Mouse (Mus musculus) monocyte, adult 5-6 weeks (primary cell): ENCODE measurements around the gene Nipal3. TPM values are rescaled to one million over a fixed set of nuclear protein-coding genes. Genes with fewer than 3 reads are reported as not detected.

ENCODE experiments used
- ATAC-seq: fragments of 153-309, 156-312 bp; replicated peaks from 2 replicates; pipeline ENCODE4 v1.8.0; 2017; ENCODE audit warnings: mild to moderate bottlenecking; ENCODE audit not compliant: low TSS enrichment, insufficient number of reproducible peaks, severe bottlenecking, poor library complexity, low FRiP score
- total RNA-seq: library from RNA; stranded (forward); fragments of 200-1000, 200-491, 200-594 nt; gene quantifications from 3 replicates; pipeline ENCODE4 v1.2.3, GENCODE M21; 2017

Gene Nipal3
- total RNA-seq, 1 experiment from 2014 or later, result 16.7 TPM

GRCm38 (mm10) chr4:135508419-135509039, 13.7 kb upstream of the Nipal3 start:
- ATAC-seq, result 0 out of 2 replicates have a peak, but pooled peaks have one; percentile 37

- 0 out of 2 replicates have a peak, but pooled peaks have one; percentile 14 for ATAC-seq
Measured at GRCm38 (mm10) chr4:135507547-135508350, 12.9 kb upstream of the Nipal3 start.

- ATAC-seq, result no peak
Measured at GRCm38 (mm10) chr4:135505794-135506193, 11.0 kb upstream of the Nipal3 start.

DNA sequence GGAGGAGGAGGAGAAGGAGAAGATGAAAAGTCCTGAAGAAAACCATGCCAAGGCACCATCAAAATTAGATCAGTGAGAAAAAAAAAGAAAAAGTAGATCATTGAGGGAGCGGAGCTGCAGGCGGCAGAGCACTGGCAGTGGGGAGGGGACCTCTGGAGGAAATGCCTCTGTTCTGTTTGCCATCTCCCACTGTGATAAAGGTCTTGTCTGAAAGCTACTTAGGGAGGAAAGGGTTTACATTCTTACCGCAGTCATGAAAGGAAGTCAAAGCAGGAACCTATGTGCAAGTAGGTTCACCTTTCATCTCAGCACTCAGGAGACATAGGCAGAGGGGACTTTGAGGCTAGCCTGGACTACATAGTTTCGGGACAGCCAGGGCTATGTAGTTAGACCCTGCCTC, 6.7 kb upstream of the Nipal3 start:
- no peak for ATAC-seq

GRCm38 (mm10) chr4:135499831-135500230, 5.0 kb upstream of the Nipal3 start:
- ATAC-seq, result no peak

- no peak for ATAC-seq
Measured at GRCm38 (mm10) chr4:135498136-135498535, 3.3 kb upstream of the Nipal3 start.

- ATAC-seq, result no peak
Measured at GRCm38 (mm10) chr4:135495810-135496209, 972 bp upstream of the Nipal3 start.

GRCm38 (mm10) chr4:135495397-135495791, 556 bp upstream of the Nipal3 start:
- ATAC-seq, result no peak

- no peak; the same call in 1 of the 2 replicates for ATAC-seq
Measured at GRCm38 (mm10) chr4:135493691-135494520, 932 bp downstream of the Nipal3 start.

DNA sequence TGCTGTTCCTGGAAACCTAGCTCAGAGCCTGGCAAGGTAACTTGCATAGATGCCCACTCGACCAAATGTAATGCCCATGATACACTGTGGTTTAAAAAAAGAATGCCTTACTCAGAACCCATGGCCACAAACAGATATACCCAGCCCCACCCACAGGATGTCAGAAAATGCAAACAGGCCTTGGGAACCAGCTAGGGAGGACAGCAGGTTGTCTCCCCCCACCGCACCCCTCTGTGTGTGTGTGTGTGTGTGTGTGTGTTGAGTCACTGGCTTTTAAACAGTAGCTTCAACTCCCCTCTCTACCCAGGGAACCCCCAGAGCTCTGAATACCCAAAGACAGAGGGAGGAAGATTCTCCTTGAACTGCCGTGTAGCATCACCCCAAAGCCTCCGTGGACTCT, 1.6 kb downstream of the Nipal3 start:
- ATAC-seq, result no peak

DNA sequence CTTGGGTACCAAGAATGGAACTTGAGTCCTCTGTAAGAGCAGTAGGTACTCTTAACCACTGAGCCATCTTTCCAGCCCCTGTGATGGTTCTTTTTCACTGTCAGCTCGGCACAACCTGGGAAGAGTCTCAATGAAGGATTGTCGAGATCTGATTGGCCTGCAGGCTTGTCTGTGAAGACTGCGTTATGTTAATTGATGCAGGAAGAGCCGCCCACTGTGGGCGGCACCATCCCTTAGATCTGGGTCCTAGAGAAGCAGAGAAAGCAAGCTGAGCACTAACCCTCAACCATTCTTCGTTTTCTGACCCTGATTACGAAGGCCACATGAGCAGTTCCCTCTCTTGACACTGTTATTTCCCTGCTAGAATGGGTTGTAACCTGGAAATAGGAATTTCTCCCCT, 5.6 kb downstream of the Nipal3 start:
- ATAC-seq, result no peak

DNA sequence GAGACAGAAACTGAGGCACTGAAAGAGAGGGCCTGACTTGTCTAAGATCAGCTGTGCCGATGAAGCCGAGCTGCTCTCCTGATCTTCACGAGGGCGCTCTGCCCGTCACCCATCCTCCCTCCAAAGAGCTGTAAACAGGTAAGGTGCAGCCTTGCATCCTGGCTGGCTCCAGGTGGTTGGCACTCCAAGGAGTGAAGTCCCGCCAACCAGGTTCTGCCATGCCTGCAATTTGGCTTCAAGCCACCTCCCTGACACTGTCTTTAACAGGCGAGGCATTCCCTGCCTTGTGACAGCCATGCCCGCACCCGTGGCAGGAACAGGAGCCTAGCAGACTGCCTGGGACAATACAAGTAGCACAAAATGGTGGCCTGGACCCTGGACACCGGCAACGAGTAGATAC, 8.5 kb downstream of the Nipal3 start:
- ATAC-seq, result no peak

GRCm38 (mm10) chr4:135485086-135485485, 9.8 kb downstream of the Nipal3 start:
- no peak for ATAC-seq

GRCm38 (mm10) chr4:135480370-135480769, 14.5 kb downstream of the Nipal3 start:
- ATAC-seq, result no peak

DNA sequence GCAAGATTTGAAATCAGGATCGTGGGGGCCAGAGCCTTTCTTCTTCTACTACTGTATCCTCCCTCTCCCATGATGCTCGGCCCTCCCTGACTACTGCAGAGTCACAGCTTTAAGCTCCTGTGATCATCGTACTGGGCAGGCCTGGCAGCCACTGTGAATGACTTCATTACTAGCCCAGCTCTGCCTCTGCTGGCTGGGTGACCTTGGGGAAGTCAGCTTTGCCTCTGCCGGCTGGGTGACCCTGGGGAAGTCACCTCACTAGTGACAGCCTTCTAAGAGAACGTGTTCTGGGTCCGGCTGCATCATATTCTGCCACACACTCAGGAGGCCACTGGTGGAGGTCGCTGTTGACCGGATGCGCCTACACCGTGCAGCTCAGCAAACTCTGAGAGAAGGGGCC, 17.0 kb downstream of the Nipal3 start:
- ATAC-seq, result no peak

DNA sequence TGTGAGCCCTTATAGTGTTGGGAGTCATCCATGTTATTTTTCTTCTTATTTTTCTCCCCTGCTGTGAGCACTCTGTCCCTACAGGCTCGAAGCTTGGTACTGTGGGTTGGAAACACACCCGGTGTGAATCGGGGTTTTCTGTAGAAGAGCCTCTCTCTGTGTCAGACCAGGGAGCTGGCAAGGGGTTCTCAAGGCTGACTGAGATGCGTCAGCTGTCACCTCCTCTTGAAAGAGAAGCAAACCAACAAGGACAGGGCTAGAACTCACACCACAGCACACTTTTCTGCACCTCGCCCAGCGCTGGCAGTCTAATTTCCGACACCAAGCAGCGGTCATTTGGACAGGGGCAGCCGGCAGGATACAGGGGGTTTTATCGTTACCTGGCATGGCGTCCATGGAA, 31.4 kb downstream of the Nipal3 start:
- no peak for ATAC-seq

- ATAC-seq, result no peak
Measured at GRCm38 (mm10) chr4:135453572-135453971, 41.3 kb downstream of the Nipal3 start.

DNA sequence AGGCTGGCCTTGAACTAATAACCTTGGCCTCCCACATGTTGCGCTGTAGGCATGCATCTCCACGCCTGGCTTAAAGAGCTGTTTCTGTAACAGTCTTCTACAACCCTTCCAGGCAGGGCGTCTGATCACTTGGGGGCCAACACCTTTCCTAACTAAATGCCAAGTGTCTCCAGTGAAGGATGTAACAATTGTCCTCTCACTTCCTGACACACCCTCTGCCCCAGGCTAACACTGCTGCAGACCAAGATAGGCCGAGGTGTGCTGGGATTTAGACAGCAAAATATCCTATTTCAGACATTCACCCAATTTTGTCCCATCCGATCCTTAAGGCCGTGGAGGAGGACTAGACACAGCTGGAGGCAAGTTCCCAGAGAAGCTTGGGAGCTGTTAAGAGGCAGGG, 41.7 kb downstream of the Nipal3 start:
- no peak for ATAC-seq

DNA sequence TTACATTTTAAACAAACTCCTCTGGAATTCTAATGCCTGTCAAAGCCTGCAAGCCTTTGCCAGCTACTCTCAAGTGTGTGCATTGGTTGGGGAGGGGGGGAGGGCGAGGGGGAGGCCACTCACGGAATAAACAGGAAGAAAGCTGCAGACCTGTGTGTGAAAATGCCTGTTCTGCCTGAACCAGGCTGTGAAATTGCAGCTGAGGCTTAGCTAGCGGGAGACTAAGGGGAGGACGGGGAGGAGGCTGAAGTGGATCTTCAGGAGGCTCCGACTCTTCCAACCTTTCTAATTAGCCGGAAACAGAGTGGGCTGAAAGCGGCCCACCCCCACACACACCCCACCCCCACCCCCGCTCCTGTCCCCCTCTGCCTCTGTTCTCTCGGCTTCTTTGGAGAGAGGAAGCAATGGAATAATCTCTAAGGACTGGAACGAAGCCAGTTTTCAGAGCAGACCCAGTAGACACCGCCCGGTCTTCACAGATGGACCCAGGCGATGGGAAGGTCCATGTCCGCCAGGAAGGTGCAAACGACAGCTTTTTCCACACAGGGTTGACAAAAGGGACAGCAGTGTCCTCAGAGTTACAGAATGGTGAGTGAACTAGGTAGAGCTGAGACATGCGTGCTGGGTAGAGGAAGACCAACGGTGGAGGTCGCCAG, 43.4 kb downstream of the Nipal3 start:
- no peak for ATAC-seq
